Mouse (Mus musculus) thymus, postnatal 0 days (tissue): ENCODE measurements at regions not wholly inside any gene's neighbourhood (a gene's known extent, or its start where the extent isn't known, plus 50 kb on each side); places are given as distances from the start of the nearest gene placed in this dataset.
"Not testable (repeated sequence)": the region's sequence is repeated elsewhere in the genome, so short reads cannot be mapped to it uniquely, and the experiment has no call there.

Experiments used
- DNase-seq: peaks from one replicate; pipeline ENCODE4 v3.0.0-alpha.2; 2015; ENCODE audit warnings: low spot score

DNA sequence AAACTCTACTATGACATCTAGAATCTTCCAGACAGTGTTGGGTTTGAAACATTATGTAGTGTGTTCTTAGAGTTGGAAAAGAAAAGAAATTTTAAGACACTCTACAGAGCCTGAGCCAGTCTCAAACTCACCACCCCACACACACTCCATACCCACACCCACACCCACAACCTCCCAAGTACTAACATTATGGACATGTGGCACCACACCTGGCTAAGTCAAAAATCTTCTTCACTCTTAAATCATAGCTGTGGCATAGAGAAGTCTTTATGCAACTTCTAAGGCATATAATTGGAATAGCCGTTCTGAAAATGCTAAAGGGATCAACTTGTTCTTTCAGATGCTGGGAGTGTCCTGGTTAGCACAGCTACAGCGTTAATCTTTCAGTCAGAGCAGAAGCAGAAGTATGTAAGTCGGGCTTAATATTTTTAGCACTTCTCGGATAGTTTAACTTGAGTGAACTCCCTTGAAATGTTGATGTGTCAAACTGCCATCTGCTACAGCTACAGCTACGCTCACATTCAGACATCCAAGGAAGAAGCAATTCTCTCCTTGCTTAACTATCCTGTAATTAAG is 68.6 kb upstream of the Creb1 start:
- DNase-seq = no peak

DNA sequence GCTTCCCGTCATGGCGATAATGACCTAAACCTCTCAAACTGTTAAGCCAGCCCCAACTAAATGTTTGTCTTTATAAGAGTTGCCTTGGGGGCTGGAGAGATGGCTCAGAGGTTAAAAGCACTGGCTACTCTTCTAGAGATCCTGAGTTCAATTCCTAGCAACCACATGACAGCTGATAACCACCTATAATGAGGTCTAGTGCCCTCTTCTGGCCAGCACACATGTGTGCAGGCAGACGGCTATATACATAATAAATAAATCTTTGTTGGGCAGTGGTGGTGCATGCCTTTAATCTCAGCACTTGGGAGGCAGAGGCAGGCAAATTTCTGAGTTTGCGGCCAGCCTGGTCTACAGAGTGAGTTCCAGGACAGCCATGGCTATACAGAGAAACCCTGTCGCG is 70.8 kb upstream of the Creb1 start:
- DNase-seq = not testable (repeated sequence)

DNA sequence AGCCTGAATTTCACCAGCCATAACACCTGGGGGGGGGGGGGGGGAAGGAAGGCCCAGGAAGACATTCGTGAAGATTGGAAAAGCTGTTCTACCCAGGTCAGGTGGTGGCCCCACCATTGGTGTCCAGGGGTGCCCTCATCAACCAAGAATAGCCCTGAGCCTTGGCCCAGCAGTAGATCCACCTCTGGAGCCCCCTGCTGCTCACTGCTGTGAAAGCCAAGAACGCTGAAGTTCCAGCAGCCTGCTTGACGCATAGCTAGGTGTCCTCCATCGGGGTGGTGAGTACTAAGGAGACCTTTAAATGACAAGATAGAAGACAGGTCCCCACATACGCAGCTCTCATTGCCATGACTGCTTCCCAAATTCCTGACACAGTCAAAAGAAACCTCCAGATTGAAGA is 74.6 kb upstream of the Creb1 start:
- DNase-seq = no peak

DNA sequence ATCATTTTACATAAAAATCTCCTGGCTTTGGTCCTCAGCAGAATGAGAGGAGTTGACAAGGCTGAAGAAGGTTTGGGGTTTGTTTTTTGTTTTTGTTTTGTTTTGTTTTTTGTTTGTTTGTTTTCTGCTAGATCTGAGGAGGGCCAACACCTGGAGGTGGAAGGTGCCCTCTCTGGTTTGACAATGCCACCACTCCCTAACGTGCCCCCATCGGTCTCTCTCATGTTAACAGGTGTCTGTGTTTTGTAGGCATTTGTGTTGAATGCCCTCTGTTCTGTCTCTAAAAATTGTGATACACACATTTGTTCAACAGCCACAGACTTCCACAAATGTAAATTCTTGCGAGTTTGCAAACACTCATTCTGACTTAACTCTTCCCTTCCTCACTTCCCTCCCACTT is 83.3 kb upstream of the Creb1 start:
- peak; percentile 45 for DNase-seq

DNA sequence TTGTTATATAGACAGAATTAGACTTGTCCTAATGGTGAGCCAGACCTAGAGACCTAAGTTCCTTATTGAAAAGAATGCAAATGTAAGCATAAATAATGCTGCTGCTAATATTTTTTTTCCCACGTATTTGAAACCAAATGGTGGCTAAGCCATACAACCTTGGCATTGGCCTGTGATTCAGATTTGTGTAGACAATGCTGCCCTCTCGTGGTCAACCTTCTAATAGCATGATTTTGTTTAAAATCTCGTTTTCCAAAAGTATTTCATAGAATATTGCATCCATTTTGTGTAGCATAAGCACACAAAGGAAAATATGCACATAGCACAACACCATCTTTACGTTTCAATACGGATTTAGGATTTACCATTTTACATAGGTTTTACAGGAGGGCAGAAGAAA is 84.4 kb upstream of the Creb1 start:
- DNase-seq = peak; percentile 84

DNA sequence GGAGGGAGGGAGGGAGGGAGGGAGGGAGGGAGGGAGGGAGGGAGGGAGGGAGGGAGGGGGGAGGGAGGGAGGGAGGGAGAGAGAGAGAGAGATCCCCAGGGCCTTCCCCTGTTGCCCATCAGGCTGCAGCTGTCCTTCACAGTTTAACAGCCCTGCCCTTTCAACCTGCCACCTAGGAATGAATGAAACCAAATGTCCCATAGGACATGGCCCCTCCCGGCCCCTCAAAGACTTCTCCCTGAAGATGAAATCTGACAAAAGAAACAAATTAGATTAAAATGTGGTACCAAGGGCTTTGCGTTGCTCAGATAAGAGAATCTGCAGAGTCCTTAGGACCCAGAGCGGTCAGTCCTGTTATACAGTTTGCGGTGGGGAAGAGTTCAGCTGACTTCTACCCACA is 86.0 kb upstream of the Creb1 start:
- DNase-seq = no peak

DNA sequence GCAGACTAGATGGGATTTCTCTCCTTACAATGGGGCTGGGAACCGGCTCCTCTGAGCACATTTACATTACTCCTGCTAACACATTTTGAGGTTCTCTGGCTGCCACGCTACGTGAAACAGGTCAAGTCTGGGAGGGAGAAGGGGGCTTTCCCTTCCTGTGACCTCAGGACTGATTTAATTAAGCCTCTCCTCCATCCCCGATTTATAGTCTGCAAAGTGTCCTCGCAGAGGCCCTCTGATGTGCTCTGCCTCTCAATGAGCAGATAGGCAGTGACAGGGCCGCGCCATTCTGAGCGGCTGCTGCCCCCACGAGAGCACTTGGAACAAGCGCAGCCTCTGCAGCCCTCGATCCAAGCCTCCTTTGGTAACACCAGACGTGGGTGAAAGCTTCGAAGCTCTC is 86.5 kb upstream of the Creb1 start:
- DNase-seq = peak; percentile 80

DNA sequence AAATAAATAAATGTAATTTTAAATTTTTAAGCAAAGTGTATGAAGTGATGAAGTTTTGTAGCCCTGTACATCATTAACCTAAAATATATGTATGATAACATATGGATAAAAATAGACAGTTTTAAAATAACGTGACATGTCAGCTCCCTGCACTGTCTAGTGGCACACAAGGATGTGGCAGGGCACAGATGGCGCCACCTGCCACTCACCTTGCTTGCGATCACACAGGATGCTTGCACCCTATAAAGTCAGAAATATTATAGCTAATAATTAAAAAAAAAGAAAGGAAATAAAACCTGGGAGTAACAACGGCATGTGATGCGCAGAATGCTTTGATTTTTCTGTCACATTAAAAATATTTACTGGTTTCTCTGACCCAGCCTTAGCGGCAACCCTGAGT is 89.0 kb upstream of the Creb1 start:
- no peak for DNase-seq

DNA sequence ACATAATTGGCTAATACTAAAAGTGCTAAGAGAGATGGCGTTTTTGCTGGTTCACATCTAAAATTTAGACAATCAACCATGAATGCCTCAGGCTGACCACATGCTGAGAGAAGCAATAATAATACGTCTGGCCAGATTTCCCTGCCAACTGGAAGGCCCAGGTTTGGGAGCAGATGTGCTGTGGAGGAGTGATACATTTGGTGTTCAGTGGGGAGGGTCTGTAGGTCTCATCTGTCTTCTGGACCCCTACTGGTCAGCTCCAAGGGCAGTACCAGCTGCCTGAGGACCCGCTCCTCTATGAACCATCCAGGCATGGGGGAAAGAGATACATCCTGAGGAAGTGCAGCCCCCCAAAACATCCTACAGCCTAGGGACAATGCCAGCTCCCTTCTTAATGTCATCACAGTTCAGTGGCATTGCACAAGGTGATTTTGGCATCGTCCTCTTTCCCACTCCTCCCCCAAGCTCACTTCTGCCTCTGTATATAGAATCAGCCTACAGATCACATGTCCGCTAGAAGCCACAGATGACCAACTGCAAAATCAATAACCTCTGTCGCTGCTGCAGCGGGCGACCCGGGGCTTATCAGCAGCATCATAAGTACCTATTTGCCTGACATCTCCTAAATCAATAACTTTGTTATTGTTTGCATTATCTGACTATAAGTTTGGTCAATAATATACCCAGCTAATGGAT is 90.1 kb upstream of the Creb1 start:
- no peak for DNase-seq

DNA sequence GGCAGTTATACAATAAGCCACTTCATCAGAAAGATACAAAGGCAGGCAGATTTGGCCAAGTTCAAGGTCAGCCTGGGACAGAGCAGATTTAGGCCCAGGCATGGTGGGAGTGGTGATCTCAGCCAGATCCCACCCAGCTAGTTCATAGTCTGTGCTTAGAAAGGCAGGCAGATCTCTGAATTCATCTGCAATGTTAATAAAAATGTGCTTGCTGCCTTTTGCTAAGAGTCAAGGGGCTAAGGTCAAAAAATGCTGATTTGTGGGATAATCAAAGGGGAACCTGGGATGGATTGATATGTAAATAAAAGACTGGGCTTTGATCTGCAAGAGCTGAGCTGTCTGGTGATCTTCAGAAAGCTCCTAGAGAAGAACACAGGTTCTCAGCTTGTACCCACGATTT is 109.2 kb upstream of the Creb1 start:
- DNase-seq = no peak

DNA sequence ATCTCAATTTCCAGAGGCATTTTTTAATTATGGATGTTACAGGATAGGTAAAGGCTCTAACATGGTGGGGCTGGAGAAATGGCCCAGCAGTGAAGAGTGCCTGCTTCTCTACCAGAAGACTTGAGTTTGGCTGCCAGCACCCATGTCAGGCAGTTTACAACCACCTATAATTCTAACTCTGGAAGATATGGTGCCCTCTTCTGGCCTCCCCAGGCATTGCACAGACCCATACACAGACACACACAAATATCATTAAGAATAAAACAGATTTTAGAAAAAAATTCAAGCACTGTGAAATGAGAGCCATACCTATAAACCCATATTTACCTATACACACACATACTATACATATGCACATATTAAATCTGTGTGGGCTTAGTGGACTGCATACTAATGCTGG is 113.9 kb upstream of the Creb1 start:
- no peak for DNase-seq

DNA sequence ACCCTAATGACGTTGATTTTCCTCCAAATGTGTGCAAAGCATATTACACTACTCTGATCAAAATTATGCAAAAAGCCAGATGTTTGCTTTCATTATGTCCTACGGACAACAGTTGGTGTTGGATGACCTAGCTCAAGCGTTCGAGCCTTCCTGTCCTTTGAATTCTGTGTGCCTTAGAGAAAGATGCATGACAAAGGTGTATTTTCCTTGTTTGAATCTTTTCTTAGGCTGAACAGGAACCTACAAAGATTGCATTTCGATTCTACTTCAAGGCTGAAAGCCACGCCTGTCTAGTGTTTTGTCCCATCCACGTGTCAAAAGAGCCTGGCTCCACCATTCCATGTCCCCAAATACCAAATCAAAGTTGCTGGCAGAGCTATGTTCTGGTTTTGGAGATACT is 116.5 kb upstream of the Creb1 start:
- no peak for DNase-seq

DNA sequence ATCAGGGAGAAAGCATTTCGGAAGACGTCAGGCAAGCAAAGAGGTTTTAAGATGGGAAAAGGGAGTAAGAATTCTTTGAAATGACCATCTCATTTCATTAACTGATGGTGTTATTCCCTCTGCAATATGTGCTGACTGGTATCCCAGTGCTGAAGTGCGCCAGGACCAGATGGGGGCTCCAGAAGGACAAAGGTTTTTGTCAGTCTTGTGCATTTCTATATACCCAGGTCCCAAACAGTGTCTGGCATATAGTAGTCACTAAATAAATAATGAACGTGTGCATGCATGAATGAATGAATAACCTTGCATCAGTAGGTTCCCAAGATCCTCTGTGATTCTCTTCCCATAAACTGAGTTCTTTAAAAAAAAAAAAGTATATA is 119.3 kb upstream of the Creb1 start:
- DNase-seq = no peak

DNA sequence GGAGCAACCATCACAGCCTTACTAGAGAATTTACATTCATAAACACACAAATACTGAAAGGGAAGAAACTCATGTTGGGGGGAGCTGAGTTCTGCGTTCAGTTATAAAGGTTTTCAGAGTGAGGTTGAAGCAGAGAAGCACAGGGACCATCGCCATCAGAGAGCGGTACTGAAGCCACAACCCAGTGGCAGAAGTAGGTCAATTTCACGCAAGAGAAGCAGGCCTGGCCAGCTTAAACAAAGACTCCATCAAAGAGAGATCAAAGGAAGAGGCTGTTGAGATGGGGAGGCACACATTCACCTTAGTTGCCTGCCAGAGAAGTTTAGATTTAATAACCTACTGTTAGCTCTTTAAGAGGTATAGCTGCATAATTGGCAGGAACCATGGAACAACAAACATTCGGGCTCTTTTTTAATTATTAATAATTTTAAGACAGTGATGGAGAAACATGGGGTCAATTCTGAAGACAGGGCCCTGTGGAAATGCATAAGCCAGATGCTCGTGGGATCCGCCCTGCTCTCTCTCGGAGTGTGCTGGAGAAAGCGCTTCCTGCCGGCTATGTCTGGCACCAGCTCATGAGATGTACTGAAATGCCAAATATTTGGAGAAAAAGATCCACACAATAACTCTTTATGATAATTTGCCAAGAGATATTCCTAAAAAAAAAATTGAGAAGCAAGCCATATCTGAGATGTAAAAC is 119.8 kb upstream of the Creb1 start:
- no peak for DNase-seq

DNA sequence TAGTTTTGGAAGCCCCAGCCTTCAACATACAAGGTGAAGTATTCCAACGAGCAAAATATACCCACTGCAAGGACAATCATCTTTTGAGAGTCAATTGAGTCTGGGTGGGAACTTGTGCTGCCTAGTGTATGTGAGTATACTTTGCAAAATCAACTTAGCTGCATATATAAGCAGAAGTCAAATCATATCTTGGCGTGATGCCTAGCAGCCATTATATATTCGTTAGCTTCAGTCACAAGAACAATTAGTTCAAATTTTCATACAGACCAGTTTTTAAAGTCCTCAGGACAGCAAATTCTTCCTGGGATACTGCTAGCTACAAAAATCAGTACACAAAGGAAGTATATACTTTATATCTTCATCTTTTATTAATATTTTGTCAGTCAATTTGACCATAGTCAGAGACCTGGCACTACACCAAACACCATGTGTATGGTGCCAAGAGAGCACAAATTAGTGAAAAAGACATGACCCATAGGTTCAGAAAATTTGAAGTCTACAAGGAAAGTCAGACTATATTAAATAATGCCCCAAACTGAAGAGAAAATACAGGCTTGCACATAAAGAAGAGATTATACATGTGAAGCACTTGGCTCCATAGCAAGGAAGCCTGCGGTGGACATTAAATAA is 120.5 kb upstream of the Creb1 start:
- DNase-seq = no peak

DNA sequence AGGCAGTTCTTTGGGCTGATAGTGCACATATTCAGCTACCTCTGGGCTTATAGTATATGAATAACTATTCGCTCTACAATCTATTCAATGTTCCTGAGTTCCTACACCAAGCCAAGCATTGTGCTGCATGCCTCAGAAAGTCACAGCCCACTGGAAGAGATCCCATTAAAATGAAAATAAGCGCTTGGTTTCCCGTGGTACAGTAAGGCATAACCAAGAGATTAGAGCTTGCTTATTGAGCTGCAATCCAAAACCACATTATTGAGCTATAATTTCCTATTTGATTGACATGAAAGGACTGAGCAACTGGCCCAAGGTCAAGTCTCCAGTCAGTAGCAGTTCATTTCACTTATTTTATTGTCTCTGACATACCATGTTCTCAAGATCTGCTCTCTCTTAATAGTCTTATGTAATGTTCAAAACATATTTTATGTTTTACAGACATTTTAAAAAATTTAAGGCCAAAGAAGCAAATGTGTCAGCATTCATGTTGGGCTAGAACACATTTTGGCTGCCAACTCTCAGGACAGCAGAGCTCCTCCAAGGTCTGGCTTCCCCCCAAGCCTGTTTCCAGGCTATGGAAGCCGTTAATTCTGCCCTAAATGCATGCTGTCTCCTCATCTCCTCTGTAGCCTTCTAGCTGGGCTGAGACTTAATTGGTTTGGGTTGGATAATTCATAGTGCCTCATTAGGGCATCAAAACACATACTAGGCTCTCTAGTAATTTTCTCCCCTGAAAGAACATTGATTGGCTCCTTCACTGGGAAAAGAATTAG is 123.5 kb upstream of the Creb1 start:
- DNase-seq = no peak

DNA sequence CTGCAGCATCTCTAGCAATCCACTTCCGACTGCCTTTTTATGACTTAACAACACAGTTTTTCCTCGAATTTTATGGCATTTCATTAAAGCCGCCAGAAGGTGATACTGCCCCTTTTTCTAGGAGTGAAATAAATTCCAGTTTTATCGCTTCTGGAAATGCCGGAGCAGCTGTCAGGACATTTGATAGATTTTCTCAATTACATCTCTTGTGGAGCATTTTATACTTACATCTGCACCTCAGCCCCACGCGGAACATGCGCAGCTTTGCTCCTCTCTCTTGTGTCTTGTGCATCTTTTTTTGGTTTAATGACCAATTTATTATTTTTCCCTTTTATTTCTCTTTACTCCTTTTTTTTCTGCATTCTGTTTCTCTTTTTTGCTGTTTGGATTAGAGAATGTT is 140.9 kb upstream of the Creb1 start:
- DNase-seq = no peak

DNA sequence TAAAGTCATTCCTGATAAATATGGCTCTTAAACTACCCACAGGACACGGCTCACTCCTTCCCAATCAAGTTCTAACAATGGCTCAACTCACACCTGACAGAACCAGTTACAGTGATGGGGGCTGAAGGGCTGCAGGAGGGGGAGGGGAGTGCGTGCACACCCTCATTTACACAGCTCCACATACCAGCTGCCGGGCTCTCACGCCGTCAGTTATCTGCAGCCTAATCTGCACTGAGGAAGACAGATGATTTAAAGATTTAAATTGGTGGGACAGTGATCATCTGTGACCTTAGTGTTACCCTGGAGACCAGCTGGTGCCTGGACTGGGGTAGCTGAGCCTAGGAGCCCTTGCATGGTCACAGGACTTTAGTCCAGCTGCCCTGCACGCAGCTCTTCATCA is 151.2 kb upstream of the Creb1 start:
- DNase-seq = no peak

DNA sequence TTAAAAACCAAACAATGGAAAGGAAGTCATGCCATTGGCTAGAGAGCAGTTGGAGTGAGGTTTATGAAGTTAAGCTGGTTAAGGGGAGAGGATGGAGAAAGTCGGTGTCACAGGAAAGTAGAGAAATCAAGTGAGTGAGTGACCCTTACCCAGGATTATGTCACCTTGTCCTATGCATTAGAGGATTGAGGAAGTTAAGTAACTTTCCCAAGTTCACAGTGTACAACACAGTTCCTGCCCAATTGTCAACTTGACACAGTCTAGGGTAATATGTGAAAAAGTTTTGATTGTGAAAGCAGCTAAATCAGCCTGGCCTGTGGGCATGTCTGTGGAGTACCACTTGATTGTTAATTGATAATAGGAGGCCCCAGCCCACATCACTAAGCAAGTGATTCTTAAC is 156.0 kb upstream of the Creb1 start:
- not testable (repeated sequence) for DNase-seq

DNA sequence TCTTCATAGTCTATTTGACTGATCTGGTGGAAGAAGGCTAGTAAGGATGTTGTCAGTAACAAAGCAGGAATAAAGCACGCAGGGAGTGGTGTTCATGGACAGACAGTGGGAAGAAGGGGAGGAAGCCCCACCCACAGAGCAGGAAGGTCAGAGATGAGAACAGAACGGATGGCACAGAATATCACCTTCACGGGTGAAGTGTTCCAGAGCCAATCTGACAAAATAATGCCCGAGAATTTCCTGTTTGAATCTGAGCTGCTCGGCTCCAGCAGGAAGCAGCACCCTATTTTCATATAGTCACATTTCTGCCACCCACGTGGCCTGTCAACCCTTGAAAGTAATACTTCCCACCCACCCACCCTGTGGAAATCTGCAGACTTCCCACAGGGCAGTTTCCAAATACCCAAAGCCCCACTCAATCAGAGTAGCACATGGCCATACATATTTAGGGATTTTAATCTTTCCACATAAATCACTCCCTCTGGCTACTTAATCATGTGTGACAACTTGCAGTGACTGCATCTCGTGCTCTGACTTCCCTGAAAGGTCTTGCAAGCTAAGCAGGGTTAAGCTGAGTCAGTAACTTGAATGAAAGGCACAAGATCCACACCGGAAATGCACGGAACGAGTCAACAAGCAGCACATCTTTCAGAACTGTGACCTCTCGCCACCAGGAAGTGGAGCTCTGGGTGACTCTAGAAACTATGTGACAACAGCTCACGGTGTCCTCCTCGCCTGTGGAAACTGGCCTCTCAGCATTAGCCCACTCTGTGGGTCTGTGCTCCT is 158.0 kb upstream of the Creb1 start:
- DNase-seq = no peak

DNA sequence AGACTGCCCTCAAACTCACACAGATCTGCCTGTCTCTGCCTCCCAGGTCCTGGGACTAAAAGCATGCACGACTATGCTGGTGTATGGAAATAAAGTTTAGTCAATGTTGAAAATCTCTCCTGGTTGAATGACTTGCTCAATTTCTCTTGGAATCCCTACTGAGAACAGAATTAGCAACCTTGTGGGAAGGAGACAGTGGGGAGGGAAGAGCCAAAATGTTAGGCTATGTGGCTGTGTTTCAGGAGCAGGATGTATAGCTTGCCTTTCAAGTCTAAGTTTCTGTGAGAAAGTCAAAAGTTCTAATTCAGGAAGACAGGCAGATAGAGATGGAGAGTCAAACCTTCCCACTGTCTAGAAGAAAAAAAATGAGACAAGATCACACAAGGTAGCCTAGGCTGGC is 168.3 kb upstream of the Creb1 start:
- no peak for DNase-seq
